ENCODE assay signal across 18 mouse cellular contexts in the genomic region with DNA sequence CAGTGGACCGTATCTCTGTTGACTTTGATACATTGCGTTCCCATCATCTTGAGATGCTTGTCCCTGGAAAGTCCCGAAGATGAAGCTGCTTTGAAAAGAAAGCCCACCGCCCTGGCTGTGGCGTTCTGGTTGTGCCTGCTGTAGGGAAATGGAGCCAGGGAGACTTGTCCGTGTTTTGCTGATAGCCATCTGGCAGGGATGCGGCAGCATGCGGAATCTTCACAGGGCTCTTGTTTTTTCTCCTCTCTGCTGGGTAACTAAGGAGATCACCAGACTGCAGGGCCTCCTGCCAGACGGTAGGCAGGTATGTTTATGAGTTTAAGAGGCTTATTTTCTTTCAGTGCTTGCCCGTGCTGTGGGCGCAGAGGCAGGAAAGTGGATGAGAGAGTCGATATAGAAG.
A peak's percentile ranks its signal among the peaks of the same experiment; 100 is the strongest.
DNase-seq lines count a peak whose midpoint lies in the region; ATAC-seq and TF ChIP-seq lines count a peak whose summit lies in the region.
"Had no signal": no experiment of that assay in that cellular context is flagged by ENCODE, and none has a peak within 500 bp of the region (broad histone marks: within the 10 kb centered on the region; RNA-seq: fewer than 3 reads in every experiment).

No protein-coding gene starts in this region.

- H3K4me2 ChIP-seq in hindbrain, postnatal 0 days (ENCODE audit: low read depth, low read length), result no peak overlapping the region
- H3K4me2 ChIP-seq in hindbrain, embryonic 11.5 days (replicated peaks; ENCODE audit: low read depth, low read length), result no peak overlapping the region
- H3K4me2 ChIP-seq: hindbrain, embryonic 15.5 days; limb, embryonic 13.5 days; midbrain, embryonic 13.5 days had no signal

- peak; percentile 65 for DNase-seq in hindbrain, postnatal 0 days (ENCODE audit: low spot score)
- DNase-seq in hindbrain, embryonic 11.5 days (ENCODE audit: low spot score), result no peak
- peak; percentile 69 for DNase-seq in brain, adult 2 months (ENCODE audit: low read depth, low spot score)
- DNase-seq in cerebellum, adult 9-10 months, result peak; percentile 39
- peak; percentile 9 for DNase-seq in right cerebral cortex, adult 18-20 months
- no peak for DNase-seq in gastrocnemius, adult 18-20 months (ENCODE audit: low spot score)
- no peak for DNase-seq in gastrocnemius, adult 2 months
- DNase-seq in adrenal gland, postnatal 10 days, result no peak
- DNase-seq: embryo, embryonic 11 days; heart, postnatal 10 days; kidney, adult 18-20 months; kidney, postnatal 4 days; liver, postnatal 0 days; lung, postnatal 4 days had no signal

- intact Hi-C loops in gastrocnemius, adult 2 months (cut with DNase I), result no loop called here

- no peaks in the 10 kb centered on the region for H3K4me1 ChIP-seq in hindbrain, postnatal 0 days (ENCODE audit: insufficient read depth, low read length)
- no peaks in the 10 kb centered on the region for H3K4me1 ChIP-seq in hindbrain, embryonic 11.5 days (replicated peaks; ENCODE audit: control insufficient read depth, insufficient read depth, low read length)
- H3K4me1 ChIP-seq: hindbrain, embryonic 15.5 days; limb, embryonic 13.5 days; midbrain, embryonic 13.5 days had no signal

- no peaks in the 10 kb centered on the region for H3K27me3 ChIP-seq in hindbrain, postnatal 0 days (ENCODE audit: insufficient read depth, low read length)
- no peaks in the 10 kb centered on the region for H3K27me3 ChIP-seq in hindbrain, embryonic 11.5 days (ENCODE audit: control insufficient read depth, insufficient read depth, low read length)
- H3K27me3 ChIP-seq: hindbrain, embryonic 15.5 days; limb, embryonic 13.5 days had no signal

- no peaks in the 10 kb centered on the region for H3K9me3 ChIP-seq in hindbrain, postnatal 0 days (ENCODE audit: low read length)
- no peaks in the 10 kb centered on the region for H3K9me3 ChIP-seq in hindbrain, embryonic 11.5 days (ENCODE audit: control insufficient read depth, low read length)
- H3K9me3 ChIP-seq: hindbrain, embryonic 15.5 days; limb, embryonic 13.5 days; midbrain, embryonic 13.5 days had no signal

- H3K4me3 ChIP-seq in hindbrain, postnatal 0 days (ENCODE audit: low read length), result no peak overlapping the region
- no peak overlapping the region for H3K4me3 ChIP-seq in hindbrain, embryonic 11.5 days (ENCODE audit: low read depth, low read length)
- H3K4me3 ChIP-seq in gastrocnemius, adult 2 months, result no peak overlapping the region
- H3K4me3 ChIP-seq: hindbrain, embryonic 15.5 days; limb, embryonic 13.5 days; midbrain, embryonic 13.5 days had no signal

- ATAC-seq in hindbrain, postnatal 0 days, result peak; percentile 43; the same call in 1 of the 2 replicates
- ATAC-seq in hindbrain, embryonic 11.5 days (ENCODE audit: low FRiP score), result no peak
- ATAC-seq: liver, postnatal 0 days; midbrain, embryonic 13.5 days had no signal

- no peak overlapping the region for H3K27ac ChIP-seq in hindbrain, postnatal 0 days
- H3K27ac ChIP-seq in hindbrain, embryonic 11.5 days (ENCODE audit: low read depth, low read length), result no peak overlapping the region
- no peak overlapping the region for H3K27ac ChIP-seq in gastrocnemius, adult 2 months
- H3K27ac ChIP-seq: hindbrain, embryonic 15.5 days; limb, embryonic 13.5 days; midbrain, embryonic 13.5 days had no signal

- no peaks in the 10 kb centered on the region for H3K36me3 ChIP-seq in hindbrain, postnatal 0 days (ENCODE audit: insufficient read depth, low read length)
- no peaks in the 10 kb centered on the region for H3K36me3 ChIP-seq in hindbrain, embryonic 11.5 days (ENCODE audit: control insufficient read depth, insufficient read depth, low read length)
- H3K36me3 ChIP-seq: G1E; hindbrain, embryonic 15.5 days; limb, embryonic 13.5 days; midbrain, embryonic 13.5 days had no signal

- no peak for TF ChIP-seq CTCF in hindbrain, postnatal 0 days (IDR thresholded peaks at IDR 0.05; ENCODE audit: low read depth)
- TF ChIP-seq CTCF in gastrocnemius, adult 2 months (IDR thresholded peaks at IDR 0.05), result no peak

- H3K9ac ChIP-seq in hindbrain, postnatal 0 days (replicated peaks; ENCODE audit: low read length), result no peak overlapping the region
- H3K9ac ChIP-seq in hindbrain, embryonic 11.5 days (ENCODE audit: low read depth, low read length), result no peak overlapping the region
- H3K9ac ChIP-seq: hindbrain, embryonic 15.5 days; limb, embryonic 13.5 days; liver, postnatal 0 days; midbrain, embryonic 13.5 days had no signal

- WGBS in hindbrain, postnatal 0 days, result 62% methylated on average over 12 of the region's 12 CpGs
- 78% methylated on average over 12 of the region's 12 CpGs for WGBS in hindbrain, embryonic 11.5 days

Comparison
In these comparisons a context has a peak if more than half of its experiments do, and no peak if none do; other contexts are left out.
1. DNase-seq: peak in hindbrain, postnatal 0 days (single experiment), brain, adult 2 months (single experiment), cerebellum, adult 9-10 months (single experiment) and right cerebral cortex, adult 18-20 months (single experiment); none in hindbrain, embryonic 11.5 days (single experiment), gastrocnemius, adult 18-20 months (single experiment), gastrocnemius, adult 2 months (single experiment) and adrenal gland, postnatal 10 days (single experiment).